Mouse (Mus musculus) kidney, embryonic 16.5 days (tissue): ENCODE results near the gene Rps8. TPM values are rescaled to one million over a fixed set of nuclear protein-coding genes. Genes with fewer than 3 reads are reported as not detected.
A peak's percentile ranks its signal among the peaks of the same experiment; 100 is the strongest.

ENCODE experiments used
- ATAC-seq: fragments of 200-750 bp; cut with Nextera tagmentation; 2 replicates; pipeline ENCODE4 v1.8.0; 2017; ENCODE audit warnings: moderate TSS enrichment; ENCODE audit not compliant: low FRiP score, low TSS enrichment
- H3K27ac ChIP-seq: fragments of 300-500 bp; sonication (generic); 2 replicates; pipeline ENCODE4 v1.5.1; 2014; ENCODE audit warnings: low read length
- H3K27me3 ChIP-seq: fragments of 300-500 bp; sonication (generic); 2 replicates; pipeline ENCODE4 v1.6.1; 2014; ENCODE audit warnings: low read length, control low read depth, mixed read lengths; ENCODE audit not compliant: insufficient read depth
- H3K36me3 ChIP-seq: fragments of 300-500 bp; sonication (generic); 2 replicates; pipeline ENCODE4 v1.6.1; 2014; ENCODE audit warnings: low read length, control low read depth, mixed read lengths; ENCODE audit not compliant: insufficient read depth
- H3K4me1 ChIP-seq: fragments of 300-500 bp; sonication (generic); 2 replicates; pipeline ENCODE4 v1.6.1; 2014; ENCODE audit warnings: low read length, control low read depth, mixed read lengths; ENCODE audit not compliant: insufficient read depth
- H3K4me2 ChIP-seq: fragments of 300-500 bp; sonication (generic); replicated peaks from 2 replicates; pipeline ENCODE4 v1.6.1; 2014; ENCODE audit warnings: low read depth, low read length
- H3K4me3 ChIP-seq: fragments of 300-500 bp; sonication (generic); 2 replicates; pipeline ENCODE4 v1.5.1; 2014; ENCODE audit warnings: mild to moderate bottlenecking, low read length
- H3K9ac ChIP-seq: fragments of 300-500 bp; sonication (generic); replicated peaks from 2 replicates; pipeline ENCODE4 v1.6.1; 2014; ENCODE audit warnings: low read length
- H3K9me3 ChIP-seq: fragments of 300-500 bp; sonication (generic); 2 replicates; pipeline ENCODE4 v1.6.1; 2016; ENCODE audit warnings: low read length, control low read depth
- WGBS: fragments of 180-500 bp; shearing (Covaris S2); extraction: QIAGEN DNeasy Blood & Tissue Kit; methylation state at CpG from one replicate; pipeline ENCODE4 v1.1.7; 2014; 5-methylcytosine and 5-hydroxymethylcytosine counted together
- polyA plus RNA-seq: library from polyadenylated mRNA; unstranded; fragments of >200 nt; fragmentation: Nextera tagmentation; extraction: Ambion mirVana; gene quantifications from 2 replicates; pipeline ENCODE4 v1.2.1, GENCODE M21; 2015

The Rps8 gene
- polyA plus RNA-seq, 1 experiment from 2014 or later, result 795 TPM

DNA sequence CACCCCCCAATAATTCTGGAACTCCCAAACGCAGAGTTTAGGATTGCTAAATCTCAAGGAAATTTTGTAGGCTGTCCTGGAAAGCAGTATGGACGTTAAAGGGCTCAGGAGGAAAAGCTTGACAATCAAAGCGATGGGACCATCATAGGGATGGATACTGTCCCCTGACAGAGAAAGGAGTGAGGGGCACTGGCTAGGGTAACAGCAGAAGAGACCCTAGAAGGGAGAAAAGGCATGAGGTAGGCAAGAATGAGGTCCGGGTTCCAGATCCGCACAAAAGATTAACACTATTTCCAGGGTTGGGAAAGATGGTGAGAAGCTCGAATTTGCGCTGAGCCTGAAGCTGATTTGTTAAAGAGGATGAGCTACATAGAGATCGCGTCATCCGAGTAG is 36.0 kb downstream of the Rps8 start:
- H3K9me3 ChIP-seq, result no peaks in the 10 kb centered on the region
- 0 out of 2 replicates have a peak, but pooled peaks have one; percentile 1 for ATAC-seq

DNA sequence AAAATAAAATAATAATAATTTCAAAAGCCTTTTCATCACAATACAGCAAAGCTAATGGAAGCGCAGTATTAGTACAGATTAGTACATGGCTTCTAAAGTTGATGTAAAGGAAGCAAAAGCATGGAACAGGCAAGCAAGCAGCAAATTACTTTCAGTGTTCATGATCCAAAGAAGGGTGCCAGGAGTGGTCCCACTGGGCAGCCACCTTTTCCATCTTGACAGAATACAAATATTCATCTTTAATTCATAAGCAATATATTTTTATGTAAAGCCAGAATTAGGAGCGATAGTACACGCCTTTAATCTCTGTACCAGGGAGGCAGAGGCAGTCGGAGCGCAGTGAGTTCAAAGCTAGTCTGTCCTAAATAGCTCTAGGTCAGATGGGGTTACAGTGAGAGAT is 36.4 kb downstream of the Rps8 start:
- ATAC-seq, result no peak
- H3K9me3 ChIP-seq, result no peaks in the 10 kb centered on the region
- WGBS, result 78% methylated on average over 5 of the region's 5 CpGs
- peak overlapping the region; percentile 95 for H3K27ac ChIP-seq
- H3K9ac ChIP-seq, result peak overlapping the region; percentile 79
- peak overlapping the region; percentile 100 for H3K4me2 ChIP-seq
- peaks cover 13% of the 10 kb centered on the region for H3K4me1 ChIP-seq
- H3K36me3 ChIP-seq, result peaks cover 4% of the 10 kb centered on the region; the same call in 1 of the 2 replicates
- peak overlapping the region; percentile 74 for H3K4me3 ChIP-seq
- H3K27me3 ChIP-seq, result no peaks in the 10 kb centered on the region

More for the DNA sequence above, 36.0 kb downstream of the Rps8 start:
- WGBS, result 4% methylated on average over 10 of the region's 10 CpGs
- Histone ChIP-seq H3K27ac (peak overlapping the region; percentile 95), H3K27me3 (no peaks in the 10 kb centered on the region), H3K4me2 (peak overlapping the region; percentile 100), H3K4me3 (peak overlapping the region; percentile 74), H3K9ac (peak overlapping the region; percentile 79), H3K4me1 (peaks cover 18% of the 10 kb centered on the region), H3K36me3 (0 out of 2 replicates have a peak, but pooled peaks cover under 1% of the 10 kb centered on the region)

GRCm38 (mm10) chr4:117117931-117118330 is 38.1 kb downstream of the Rps8 start:
- H3K36me3 ChIP-seq, result peaks cover 14% of the 10 kb centered on the region; the same call in 1 of the 2 replicates
- no peak for ATAC-seq
- H3K4me2 ChIP-seq, result no peak overlapping the region
- H3K27ac ChIP-seq, result no peak overlapping the region
- no peak overlapping the region for H3K4me3 ChIP-seq
- H3K27me3 ChIP-seq, result no peaks in the 10 kb centered on the region
- H3K9ac ChIP-seq, result no peak overlapping the region
- 94% methylated on average over 7 of the region's 7 CpGs for WGBS
- no peaks in the 10 kb centered on the region for H3K9me3 ChIP-seq
- H3K4me1 ChIP-seq, result peaks cover 9% of the 10 kb centered on the region; the same call in 1 of the 2 replicates

GRCm38 (mm10) chr4:117115592-117115991 is 40.5 kb downstream of the Rps8 start:
- Histone ChIP-seq H3K9ac (no peak overlapping the region), H3K9me3 (no peaks in the 10 kb centered on the region), H3K4me3 (no peak overlapping the region), H3K27me3 (no peaks in the 10 kb centered on the region), H3K4me2 (no peak overlapping the region), H3K36me3 (peaks cover 27% of the 10 kb centered on the region), H3K27ac (no peak overlapping the region), H3K4me1 (peaks cover 5% of the 10 kb centered on the region; the same call in 1 of the 2 replicates)
- no peak for ATAC-seq
- WGBS, result 87% methylated on average over 5 of the region's 5 CpGs

DNA sequence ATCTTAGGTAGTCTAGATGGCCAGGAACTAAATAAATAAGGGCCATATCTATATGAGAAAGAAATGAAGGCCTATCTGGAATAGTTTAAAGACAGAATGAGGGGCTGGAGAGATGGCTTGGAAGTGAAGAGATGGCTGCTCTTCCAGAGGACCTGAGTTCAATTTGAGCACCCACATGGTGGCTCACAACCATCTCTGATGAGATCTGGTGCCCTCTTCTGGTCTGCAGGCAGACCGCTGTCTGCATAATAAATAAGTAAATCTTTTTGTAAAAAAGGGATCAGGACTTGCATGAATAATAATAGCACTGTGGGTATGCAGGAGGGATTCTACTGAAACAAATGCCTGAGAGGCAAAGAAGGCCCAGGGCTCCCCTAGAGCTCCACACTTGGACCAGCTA is 42.8 kb downstream of the Rps8 start:
- no peak overlapping the region for H3K27ac ChIP-seq
- no peaks in the 10 kb centered on the region for H3K27me3 ChIP-seq
- 93% methylated on average over 1 of the region's 1 CpGs for WGBS
- H3K4me2 ChIP-seq, result no peak overlapping the region
- no peak overlapping the region for H3K9ac ChIP-seq
- peaks cover 38% of the 10 kb centered on the region for H3K36me3 ChIP-seq
- H3K4me1 ChIP-seq, result no peaks in the 10 kb centered on the region
- H3K4me3 ChIP-seq, result no peak overlapping the region
- ATAC-seq, result no peak
- no peaks in the 10 kb centered on the region for H3K9me3 ChIP-seq

GRCm38 (mm10) chr4:117110985-117111384 is 45.1 kb downstream of the Rps8 start:
- no peak overlapping the region for H3K9ac ChIP-seq
- no peaks in the 10 kb centered on the region for H3K9me3 ChIP-seq
- H3K36me3 ChIP-seq, result peaks cover 40% of the 10 kb centered on the region
- H3K27ac ChIP-seq, result no peak overlapping the region
- no peak overlapping the region for H3K4me3 ChIP-seq
- H3K27me3 ChIP-seq, result no peaks in the 10 kb centered on the region
- no peak overlapping the region for H3K4me2 ChIP-seq
- H3K4me1 ChIP-seq, result peaks cover under 1% of the 10 kb centered on the region; the same call in 1 of the 2 replicates
- WGBS, result 86% methylated on average over 11 of the region's 11 CpGs
- no peak for ATAC-seq

DNA sequence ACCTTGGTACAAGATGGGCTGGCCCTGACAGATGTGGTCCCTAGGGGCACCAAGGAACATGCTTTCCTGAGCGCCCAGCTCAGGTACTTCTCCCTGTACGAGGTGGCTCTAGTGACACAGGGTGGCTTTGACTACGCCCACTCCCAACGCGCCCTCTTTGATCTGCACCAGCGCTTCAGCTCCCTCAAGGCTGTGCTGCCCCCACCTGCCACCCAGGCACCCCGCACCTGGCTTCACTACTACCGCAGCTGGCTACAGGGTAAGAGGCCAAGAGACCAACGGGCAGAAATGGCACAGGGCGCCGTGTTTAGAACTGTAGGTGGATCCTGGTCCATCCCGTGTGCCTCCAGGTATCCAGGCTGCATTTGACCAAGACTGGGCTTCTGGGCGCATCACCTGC is 45.8 kb downstream of the Rps8 start:
- no peaks in the 10 kb centered on the region for H3K27me3 ChIP-seq
- no peaks in the 10 kb centered on the region for H3K9me3 ChIP-seq
- 88% methylated on average over 13 of the region's 13 CpGs for WGBS
- no peak overlapping the region for H3K4me2 ChIP-seq
- no peak overlapping the region for H3K27ac ChIP-seq
- ATAC-seq, result no peak
- H3K4me1 ChIP-seq, result peaks cover 8% of the 10 kb centered on the region
- no peak overlapping the region for H3K4me3 ChIP-seq
- peaks cover 40% of the 10 kb centered on the region for H3K36me3 ChIP-seq
- no peak overlapping the region for H3K9ac ChIP-seq

- no peaks in the 10 kb centered on the region for H3K9me3 ChIP-seq
- peaks cover 12% of the 10 kb centered on the region for H3K4me1 ChIP-seq
- ATAC-seq, result no peak
- no peak overlapping the region for H3K27ac ChIP-seq
- peaks cover 33% of the 10 kb centered on the region for H3K36me3 ChIP-seq
- no peaks in the 10 kb centered on the region for H3K27me3 ChIP-seq
- no peak overlapping the region for H3K4me2 ChIP-seq
- no peak overlapping the region for H3K9ac ChIP-seq
- WGBS, result 94% methylated on average over 25 of the region's 25 CpGs
- no peak overlapping the region for H3K4me3 ChIP-seq
These were observed 46.7 kb downstream of the Rps8 start for GRCm38 (mm10) chr4:117109330-117109729.

DNA sequence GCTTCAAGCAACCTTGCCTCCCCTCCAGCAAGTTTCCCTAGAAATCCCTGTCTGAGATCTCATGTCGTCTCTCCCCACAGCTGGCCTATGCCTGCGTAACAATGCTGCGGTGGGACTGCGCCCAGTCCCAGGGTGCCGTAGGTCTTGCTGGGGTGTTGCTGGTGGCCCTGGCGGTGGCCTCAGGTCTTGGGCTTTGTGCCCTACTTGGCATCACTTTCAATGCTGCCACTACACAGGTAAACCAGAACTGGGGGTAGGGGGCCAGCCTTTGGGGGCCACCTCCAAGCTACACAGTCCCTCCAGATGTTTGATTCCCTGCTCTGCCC is 47.6 kb downstream of the Rps8 start:
- peaks cover 12% of the 10 kb centered on the region for H3K4me1 ChIP-seq
- no peak overlapping the region for H3K27ac ChIP-seq
- H3K9me3 ChIP-seq, result no peaks in the 10 kb centered on the region
- H3K9ac ChIP-seq, result no peak overlapping the region
- peaks cover 33% of the 10 kb centered on the region for H3K36me3 ChIP-seq
- no peak overlapping the region for H3K4me2 ChIP-seq
- H3K27me3 ChIP-seq, result no peaks in the 10 kb centered on the region
- H3K4me3 ChIP-seq, result no peak overlapping the region
- WGBS, result 95% methylated on average over 6 of the region's 6 CpGs
- ATAC-seq, result no peak

DNA sequence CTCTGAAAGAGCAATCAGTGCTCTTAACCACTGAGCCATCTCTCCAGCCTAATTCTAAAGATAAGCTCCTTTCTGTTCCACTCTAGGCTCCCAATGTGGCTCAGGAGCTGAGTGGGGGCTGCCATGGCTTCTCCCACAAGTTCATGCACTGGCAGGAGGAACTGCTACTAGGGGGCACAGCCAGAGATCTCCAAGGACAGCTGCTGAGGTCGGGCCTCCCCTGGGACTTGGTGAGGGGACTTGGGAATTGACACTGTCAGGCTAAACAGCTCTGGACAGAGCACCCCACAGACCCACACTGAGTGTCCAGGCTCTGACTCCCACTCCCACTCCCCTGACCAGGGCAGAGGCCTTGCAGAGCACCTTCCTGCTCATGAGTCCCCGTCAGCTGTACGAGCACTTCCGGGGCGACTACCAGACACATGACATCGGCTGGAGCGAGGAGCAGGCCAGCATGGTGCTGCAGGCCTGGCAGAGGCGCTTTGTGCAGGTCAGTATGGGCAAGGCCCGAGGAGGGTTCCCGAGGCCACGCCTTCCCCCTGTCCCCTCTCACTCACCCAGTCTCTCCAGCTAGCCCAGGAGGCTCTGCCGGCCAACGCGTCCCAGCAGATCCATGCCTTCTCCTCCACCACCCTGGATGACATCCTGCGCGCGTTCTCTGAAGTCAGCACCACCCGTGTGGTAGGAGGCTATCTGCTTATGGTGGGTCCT is 48.1 kb downstream of the Rps8 start:
- Histone ChIP-seq H3K4me3 (no peak overlapping the region), H3K36me3 (peaks cover 28% of the 10 kb centered on the region), H3K4me1 (peaks cover 12% of the 10 kb centered on the region), H3K27me3 (no peaks in the 10 kb centered on the region), H3K4me2 (no peak overlapping the region), H3K9me3 (no peaks in the 10 kb centered on the region), H3K9ac (no peak overlapping the region), H3K27ac (no peak overlapping the region)
- 89% methylated on average over 18 of the region's 18 CpGs for WGBS
- no peak for ATAC-seq
